Mouse (Mus musculus) embryonic fibroblast, embryonic 13.5 days (primary cell): ENCODE results near the gene Zfhx3. TPM values are rescaled to one million over a fixed set of nuclear protein-coding genes. Genes with fewer than 3 reads are reported as not detected.

Experiments
- H3K27ac ChIP-seq: 2 replicates; pipeline ENCODE4 v1.5.1; 2012; ENCODE audit warnings: low read length, control low read depth, inconsistent platforms; ENCODE audit not compliant: insufficient read depth
- H3K4me1 ChIP-seq: 2 replicates; pipeline ENCODE4 v1.6.1; 2011; ENCODE audit warnings: low read length; ENCODE audit not compliant: control insufficient read depth, insufficient read depth
- H3K4me3 ChIP-seq: 2 replicates; pipeline ENCODE4 v1.5.1; 2011; ENCODE audit warnings: mild to moderate bottlenecking, control low read depth, low read length; ENCODE audit not compliant: insufficient read depth
- CTCF ChIP-seq: IDR thresholded peaks from 2 replicates; pipeline ENCODE4 v1.5.1; 2011; ENCODE audit warnings: mild to moderate bottlenecking, control low read depth, low read length, moderate library complexity, borderline replicate concordance; ENCODE audit not compliant: insufficient read depth
- POLR2A ChIP-seq: IDR thresholded peaks from 2 replicates; pipeline ENCODE4 v1.6.1; 2011; ENCODE audit warnings: low read depth, mild to moderate bottlenecking, control low read depth, low read length, moderate library complexity
- polyA plus RNA-seq: library from polyadenylated mRNA; stranded (reverse); fragments of >200 nt; gene quantifications from 2 replicates; pipeline ENCODE4 v1.2.4, GENCODE M21; 2011; ENCODE audit warnings: low read depth; ENCODE audit not compliant: missing spikeins, insufficient read length

Zfhx3 gene
- polyA plus RNA-seq, 1 experiment, result 30.6 TPM

DNA sequence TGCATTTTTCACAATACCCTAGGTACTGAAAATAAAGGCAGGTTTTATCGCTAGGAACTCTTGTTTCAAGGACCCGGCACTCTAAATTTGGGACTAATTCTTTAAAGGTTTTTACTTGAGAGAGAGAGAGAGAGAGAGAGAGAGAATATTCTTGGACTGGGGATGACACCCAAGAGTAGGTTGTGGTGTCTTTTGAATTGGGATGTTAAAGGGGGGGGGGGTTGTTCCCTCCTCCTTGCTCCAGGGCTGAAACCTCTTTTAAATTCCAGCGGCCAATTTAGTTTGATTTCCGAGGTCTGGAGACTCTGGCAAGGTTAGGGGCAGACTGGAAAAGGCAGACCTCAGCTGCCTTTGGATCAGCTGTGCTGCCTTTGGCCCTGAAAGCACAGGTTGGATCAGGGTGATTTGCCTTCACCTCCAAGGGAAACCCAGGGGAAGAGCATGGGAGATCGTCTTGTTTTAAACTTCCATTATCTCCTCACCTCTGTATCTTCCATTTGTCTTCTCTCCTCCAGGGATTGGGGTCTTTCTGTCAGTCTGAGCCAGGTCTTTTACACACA lies 755.7 kb downstream of the Zfhx3 start:
- H3K4me3 ChIP-seq, result no peak overlapping the region
- TF ChIP-seq CTCF (no peak), POLR2A (no peak)
- peaks cover 2% of the 10 kb centered on the region; the same call in 1 of the 2 replicates for H3K4me1 ChIP-seq
- no peak overlapping the region for H3K27ac ChIP-seq

DNA sequence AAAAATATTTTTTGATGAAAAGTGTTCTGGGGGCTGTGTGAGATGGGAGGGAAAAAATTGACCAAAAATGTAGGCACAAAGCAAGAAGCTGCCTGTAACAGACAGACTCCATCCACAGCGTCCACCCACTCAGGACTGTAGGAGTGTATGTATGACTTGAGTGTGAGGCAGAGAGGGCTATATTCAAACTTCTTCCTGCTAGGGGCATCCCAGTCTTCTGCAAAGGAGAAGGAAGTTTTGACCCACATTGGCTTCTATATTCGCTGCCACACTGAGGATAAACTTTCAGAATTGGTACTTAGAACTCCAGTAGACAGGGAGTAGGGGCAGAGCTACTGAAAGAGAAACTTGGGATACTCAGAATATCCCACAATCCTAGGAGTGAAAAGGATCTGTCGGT lies 756.6 kb downstream of the Zfhx3 start:
- TF ChIP-seq POLR2A (no peak), CTCF (no peak)
- H3K4me1 ChIP-seq, result peaks cover 2% of the 10 kb centered on the region; the same call in 1 of the 2 replicates
- no peak overlapping the region for H3K27ac ChIP-seq
- H3K4me3 ChIP-seq, result no peak overlapping the region

- no peak overlapping the region for H3K27ac ChIP-seq
- peaks cover 2% of the 10 kb centered on the region; the same call in 1 of the 2 replicates for H3K4me1 ChIP-seq
- TF ChIP-seq CTCF (no peak), POLR2A (no peak)
- peak overlapping the region; percentile 5 for H3K4me3 ChIP-seq
These were observed 757.3 kb downstream of the Zfhx3 start for GRCm38 (mm10) chr8:108699454-108700345.

DNA sequence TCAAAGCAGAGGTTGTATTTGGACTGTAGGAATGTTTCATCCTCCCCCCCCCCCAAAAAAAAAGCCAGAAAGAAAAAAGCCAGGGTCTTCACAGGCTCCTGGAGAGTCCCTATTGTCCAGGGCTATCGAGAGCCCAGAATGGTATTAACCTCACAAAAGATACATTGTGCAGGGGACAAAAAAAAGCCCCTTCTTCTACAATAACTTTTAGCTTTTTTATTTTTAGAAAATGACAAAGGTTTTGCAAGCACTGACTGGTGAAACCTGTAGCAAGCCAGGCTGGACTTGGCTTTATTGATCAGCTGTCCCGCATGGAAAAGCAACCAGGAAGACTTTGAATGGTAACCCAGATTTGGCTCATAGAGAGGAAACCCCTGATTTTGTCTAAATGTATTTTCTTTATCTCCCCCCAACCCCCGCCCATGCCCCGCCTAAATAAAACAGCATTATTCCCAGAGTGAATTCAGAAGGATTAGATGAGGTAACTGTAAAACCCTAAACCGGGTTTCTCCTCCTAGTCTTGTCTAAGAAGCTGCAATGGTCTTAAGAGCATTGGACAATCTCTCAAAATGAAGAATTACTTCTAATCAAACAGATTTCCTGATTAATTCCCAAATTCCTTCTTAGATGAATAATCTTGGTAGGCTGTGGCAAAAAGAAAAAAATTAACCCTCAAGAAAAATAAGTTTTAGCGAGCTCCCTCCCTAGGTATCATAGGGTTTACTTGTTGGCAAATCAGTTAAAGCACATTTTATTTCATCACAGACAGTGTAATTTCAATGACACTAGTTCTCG lies 759.1 kb downstream of the Zfhx3 start:
- no peak overlapping the region for H3K4me3 ChIP-seq
- H3K4me1 ChIP-seq, result peaks cover 3% of the 10 kb centered on the region; the same call in 1 of the 2 replicates
- H3K27ac ChIP-seq, result no peak overlapping the region
- TF ChIP-seq CTCF, result no peak
- TF ChIP-seq POLR2A, result no peak

GRCm38 (mm10) chr8:108702201-108702600 lies 759.8 kb downstream of the Zfhx3 start:
- TF ChIP-seq CTCF (no peak), POLR2A (no peak)
- Histone ChIP-seq H3K4me3 (peak overlapping the region; percentile 16; the same call in 1 of the 2 replicates), H3K4me1 (peaks cover 9% of the 10 kb centered on the region), H3K27ac (no peak overlapping the region)

DNA sequence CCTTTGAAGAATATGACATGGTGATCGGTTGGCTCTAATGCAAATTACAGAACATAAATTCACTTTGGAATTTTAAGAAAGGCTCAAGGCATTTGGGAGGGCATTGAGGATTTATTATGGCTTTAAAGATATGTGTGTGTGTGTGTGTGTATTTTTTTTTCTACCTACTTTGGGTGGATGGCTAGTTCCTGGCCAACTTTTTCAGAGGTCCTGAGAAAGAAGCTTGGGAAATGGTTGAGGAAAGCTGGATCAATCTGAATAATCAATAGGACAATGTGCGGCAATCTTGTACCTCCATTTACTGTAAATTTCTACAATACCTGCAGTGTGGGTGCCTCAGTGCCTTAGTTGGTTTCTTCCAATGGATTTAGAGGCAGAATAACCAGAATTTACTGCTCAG lies 763.3 kb downstream of the Zfhx3 start:
- Histone ChIP-seq H3K4me3 (peak overlapping the region; percentile 25), H3K4me1 (peaks cover 19% of the 10 kb centered on the region), H3K27ac (peak overlapping the region; percentile 97)
- TF ChIP-seq POLR2A, result no peak
- no peak for TF ChIP-seq CTCF

DNA sequence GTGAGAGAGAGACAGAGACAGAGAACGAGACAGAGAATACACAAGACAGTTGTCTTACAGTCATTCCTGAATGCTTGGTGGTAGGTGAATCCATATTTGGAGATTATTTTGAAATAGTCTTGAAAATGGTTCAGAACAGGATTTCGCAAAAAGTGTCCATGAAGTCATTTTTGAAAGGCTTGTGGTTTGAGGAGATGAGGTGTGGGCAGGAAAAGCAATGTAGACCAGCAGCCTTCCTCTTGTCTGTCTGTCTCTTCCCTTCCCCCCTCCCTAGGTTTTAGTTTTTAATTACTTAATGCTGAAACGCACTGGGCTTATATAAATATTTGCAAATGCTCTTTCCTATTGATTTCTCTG lies 764.0 kb downstream of the Zfhx3 start:
- no peak overlapping the region; the same call in 1 of the 2 replicates for H3K4me3 ChIP-seq
- peak overlapping the region; percentile 97 for H3K27ac ChIP-seq
- no peak for TF ChIP-seq CTCF
- no peak for TF ChIP-seq POLR2A
- H3K4me1 ChIP-seq, result peaks cover 18% of the 10 kb centered on the region

DNA sequence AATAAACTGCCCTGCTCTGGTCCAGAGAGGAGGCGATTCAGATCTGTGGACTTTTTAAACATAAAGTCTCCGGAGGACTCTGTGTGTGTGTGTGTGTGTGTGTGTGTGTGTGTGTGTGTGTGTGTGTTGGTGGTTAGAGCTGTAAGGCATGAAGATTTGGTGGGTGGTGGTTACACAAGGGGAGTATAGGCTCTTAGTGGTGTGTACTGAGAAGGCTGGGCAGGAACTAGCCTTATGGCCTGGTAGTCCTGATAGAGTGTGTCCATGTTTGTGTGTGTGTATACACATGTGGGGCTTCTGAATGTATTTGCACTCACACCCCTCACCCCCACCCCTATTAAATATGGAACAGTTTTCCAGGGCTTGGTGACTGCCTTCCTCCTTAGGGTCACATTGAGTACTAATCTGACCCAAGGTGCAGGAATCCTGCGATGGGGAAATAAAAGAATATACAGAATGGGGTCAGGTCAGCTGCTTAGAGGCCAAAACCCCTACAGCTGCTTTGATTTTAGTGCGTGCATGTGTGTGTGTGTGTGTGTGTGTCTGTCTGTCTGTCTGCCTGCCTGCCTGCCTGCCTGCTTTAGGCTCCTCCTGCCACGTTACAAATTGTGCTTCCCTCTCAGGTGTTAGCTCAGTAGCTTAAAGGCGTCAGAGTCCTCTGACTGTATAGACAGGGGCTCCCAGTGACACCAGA lies 764.6 kb downstream of the Zfhx3 start:
- TF ChIP-seq POLR2A (no peak; the same call in 1 of the 2 replicates), CTCF (no peak)
- Histone ChIP-seq H3K4me1 (peaks cover 18% of the 10 kb centered on the region), H3K27ac (peak overlapping the region; percentile 97), H3K4me3 (peak overlapping the region; percentile 4; the same call in 1 of the 2 replicates)
